Mouse (Mus musculus) gastrocnemius, adult 18-20 months (tissue): ENCODE measurements around the gene 1190002N15Rik. TPM values are rescaled to one million over a fixed set of nuclear protein-coding genes. Genes with fewer than 3 reads are reported as not detected.

Experiments used
- DNase-seq: peaks from one replicate; pipeline ENCODE4 v3.0.0; 2021; ENCODE audit warnings: low spot score
- total RNA-seq, 2 experiments: library from RNA; stranded (reverse); gene quantifications; 2 replicates each; pipeline ENCODE4 v1.2.3; 2021

The 1190002N15Rik gene
- total RNA-seq, 2 experiments from 2014 or later = 1.9 to 4.7 TPM

DNA sequence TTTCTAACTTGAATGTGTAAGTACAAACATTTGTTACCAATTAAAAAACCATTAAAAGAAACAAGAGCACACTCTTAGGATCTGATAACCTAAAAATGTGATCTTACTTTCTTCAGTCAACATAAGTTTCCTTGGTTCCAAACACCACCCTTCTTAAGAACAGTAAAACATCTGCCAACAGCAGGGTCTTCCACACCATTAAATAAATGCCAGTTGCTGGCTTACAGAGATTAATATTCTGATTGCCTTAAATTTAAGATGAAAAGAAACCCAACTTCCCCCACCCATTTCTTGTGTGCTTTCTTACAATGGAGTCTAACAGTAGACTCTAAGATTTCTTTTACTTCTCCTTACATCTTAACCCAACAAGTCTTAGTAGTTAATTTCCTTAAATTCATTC, 7.9 kb downstream of the 1190002N15Rik start:
- DNase-seq = no peak

DNA sequence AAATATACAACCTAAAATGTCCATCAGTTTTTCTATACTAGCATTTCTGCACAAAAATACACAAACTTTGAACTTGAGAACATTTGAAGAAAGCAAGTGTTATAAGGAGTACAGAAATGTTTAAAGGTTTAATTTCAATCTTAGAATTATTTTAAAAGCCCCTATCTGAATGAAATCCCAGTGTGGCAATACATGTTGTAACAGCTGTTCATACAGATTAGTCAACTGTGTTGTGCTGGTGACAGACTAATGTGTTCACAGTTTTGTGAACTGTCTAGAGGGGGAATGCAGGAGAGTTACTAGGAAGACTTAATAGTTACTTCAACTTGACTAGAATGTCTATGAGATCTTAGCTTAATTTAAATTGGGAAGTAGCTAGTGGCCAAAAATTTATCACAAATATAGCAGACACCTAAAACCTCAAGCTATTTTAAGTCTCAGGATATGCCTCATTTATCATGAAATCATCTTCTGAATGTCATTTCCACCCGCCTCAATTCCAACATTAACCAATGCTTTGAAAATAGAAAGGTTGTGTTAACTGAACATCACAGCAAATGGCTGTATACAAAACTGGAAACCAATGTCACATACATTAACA, 8.6 kb downstream of the 1190002N15Rik start:
- no peak for DNase-seq

DNA sequence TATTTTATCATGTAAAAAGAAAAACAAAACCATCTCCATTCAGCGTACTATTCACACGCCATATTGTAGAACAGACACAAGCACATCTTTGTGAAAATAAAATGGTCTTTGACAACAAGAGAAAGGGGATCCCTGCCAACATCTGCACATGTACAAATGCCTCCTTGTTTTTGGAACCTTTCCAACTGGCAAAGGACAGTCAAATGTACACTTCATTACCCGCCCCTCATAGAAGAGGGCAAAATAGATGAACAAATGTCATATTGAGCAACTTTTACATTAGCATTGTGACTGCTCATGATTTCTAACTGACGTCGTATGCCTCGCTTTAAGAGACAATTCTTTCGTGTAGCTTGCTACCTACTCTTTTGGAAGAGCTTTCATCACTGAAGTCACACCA, 11.4 kb downstream of the 1190002N15Rik start:
- DNase-seq = no peak

DNA sequence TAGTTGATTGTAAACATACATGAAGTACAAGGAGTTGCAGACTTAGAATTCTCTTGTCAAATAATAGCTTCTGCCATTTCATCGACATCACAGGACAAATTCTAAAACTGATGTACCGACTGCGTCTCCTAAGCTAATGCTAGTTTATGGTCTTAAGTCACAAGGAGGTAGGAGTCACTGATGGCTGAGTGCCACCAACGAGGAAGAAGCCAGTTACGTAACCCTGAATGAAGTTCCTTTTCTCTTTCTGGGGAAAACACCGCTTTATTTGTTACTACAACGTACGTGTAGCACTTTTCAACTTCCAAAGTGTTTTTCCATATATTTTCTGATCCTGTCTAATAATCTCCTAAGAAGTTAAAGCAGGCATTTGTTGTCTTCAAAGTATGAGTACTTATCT, 25.6 kb downstream of the 1190002N15Rik start:
- peak; percentile 24 for DNase-seq

DNA sequence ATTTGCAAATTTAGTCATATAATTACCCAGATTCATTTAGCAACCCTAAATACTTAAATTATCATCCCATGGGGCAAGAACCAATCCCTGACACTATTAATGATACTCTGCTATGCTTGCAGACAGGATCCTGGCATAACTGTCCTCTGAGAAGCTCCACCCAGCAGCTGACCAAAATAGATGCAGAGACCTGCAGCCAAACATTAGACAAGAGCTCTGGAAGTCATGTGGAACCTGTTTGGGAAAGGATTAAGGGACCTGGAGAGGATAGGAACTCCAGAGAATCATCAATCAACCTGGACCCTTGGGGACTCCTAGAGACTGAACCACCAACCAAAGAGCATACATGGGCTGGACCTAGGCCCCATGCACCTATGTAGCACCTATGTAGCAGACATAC, 26.7 kb downstream of the 1190002N15Rik start:
- no peak for DNase-seq

DNA sequence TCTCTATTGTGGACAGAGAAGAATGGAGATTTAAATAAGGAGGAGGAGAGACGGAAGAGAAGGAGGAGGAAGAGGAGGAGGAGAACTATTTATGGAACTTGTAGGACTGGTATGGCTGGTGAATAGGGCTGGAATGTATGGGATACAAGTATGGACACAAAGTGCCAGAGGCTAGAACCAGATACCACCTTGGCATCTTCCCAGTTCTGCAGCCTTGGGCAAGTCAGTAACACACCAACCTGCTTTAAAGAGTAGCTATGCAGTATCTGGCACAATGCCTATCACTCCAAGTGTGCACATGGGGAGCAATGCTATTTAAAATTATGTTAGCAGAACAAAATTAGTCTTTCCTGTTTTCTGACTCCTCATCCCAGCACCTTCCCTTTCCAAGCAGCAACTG, 30.9 kb downstream of the 1190002N15Rik start:
- DNase-seq = no peak

DNA sequence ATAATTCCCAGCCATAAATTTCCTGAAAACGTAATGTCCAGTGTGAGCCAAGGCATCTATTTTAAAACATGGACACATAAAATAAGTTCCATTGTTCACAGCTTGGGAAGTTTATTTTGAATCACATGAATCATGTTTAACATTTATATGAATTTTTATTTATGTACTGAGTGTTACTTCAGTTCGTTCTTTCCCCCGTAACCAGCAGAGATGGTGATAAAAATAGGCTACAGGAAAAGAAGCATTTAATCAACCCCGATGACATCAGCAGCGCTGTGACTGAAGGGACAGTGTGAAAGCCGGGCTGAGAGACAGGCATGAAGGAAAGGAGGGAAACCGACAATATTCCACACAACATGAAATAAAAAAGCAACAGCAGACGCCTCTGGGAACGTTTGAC, 46.4 kb downstream of the 1190002N15Rik start:
- DNase-seq = no peak

DNA sequence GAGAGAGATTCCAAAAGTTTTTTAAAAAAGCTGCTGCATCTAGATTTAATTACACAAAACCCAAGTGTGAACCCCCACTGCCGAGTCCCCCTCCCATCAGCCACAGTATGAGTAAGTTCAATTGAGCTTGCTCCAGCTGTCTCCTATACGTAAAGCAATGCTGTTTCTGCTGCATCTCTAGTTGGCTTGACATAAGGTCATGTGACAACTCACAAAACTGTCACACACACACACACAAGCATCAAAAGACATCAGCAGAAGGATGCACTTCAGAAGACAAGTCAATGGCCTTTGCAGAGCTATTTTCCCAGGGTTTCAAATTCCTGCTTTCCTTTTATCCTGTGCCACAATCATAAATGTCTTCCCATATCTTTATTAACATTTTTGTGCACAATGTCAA, 49.9 kb downstream of the 1190002N15Rik start:
- DNase-seq = no peak

DNA sequence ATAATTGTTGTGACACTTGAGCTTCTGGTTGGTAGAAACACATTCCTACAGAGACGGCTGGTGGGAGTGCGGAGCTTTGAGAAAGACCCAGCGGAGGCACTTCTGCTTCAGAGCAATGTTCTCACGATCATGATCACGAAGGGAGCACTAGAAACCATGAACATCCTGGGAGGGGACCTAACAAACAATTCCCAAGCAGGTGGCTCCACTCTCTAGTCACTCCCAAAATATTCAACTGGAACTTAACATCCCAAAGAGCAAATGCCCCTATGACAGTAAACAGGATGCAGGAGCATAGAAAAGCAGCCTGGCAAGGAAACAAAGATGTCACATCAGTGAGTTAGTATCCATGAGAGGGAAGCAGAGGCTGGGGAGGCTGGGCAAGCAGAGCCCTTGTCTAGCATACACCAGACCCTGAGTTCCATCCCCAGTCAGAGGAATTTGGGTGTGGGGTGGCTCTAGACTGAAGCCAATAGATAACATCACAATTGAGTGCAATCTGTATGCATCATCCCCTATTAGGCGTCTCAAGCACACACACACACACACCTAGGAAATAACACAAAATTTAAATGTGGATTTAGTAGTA, 54.5 kb downstream of the 1190002N15Rik start:
- no peak for DNase-seq

DNA sequence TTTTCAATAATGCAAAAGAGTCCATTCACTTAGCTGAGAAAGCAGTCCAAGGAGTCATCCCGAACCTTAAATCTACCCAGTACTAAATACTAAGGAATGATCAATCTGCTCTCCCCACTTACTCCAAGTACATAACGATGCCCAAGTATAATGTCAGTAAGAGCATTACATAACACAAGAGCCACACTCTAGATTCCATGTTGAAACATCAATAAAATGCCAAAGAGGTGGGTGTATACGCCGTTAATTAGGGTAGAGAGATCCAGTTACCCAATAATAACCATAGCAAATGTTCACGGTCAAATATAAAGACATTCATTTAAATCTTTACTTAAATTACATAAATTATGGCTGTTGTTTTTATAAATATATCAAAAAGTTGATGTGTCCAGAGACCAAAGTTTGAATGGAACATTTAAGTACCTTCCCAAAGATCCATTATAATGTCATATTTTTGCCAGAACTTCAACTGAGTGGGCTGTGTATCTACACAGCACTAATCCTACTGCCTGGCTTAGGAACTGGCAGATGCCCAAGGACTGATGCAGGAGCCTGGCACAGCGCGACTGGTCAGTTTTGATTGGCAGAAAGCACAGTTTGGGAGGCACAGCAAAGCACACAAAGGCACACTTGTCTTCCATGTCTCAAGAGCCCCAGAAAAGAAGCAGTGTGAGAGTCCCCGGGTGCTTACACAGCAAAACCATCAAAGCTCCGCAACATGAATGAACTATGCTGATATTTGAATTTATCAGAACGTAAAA, 55.5 kb downstream of the 1190002N15Rik start:
- DNase-seq = peak; percentile 4

DNA sequence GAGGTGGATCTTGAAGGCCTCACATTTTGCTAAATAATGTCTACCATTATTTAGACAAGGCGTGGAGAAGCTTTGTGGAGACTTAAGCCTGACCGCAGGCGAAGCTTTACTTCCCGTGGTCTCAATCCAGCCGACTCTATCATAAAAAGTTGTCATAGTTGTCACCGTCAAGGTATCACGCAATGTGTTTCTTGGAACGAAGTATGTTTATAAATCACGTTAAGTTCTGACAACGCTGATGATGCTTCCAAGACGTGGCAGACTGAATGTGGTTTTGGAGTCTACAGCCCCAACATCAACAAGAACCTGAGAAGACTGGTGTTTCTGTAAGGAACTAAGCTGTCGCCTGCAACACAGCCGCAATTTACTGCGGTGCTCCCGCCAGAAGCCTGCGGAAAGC, 56.8 kb downstream of the 1190002N15Rik start:
- DNase-seq = no peak

DNA sequence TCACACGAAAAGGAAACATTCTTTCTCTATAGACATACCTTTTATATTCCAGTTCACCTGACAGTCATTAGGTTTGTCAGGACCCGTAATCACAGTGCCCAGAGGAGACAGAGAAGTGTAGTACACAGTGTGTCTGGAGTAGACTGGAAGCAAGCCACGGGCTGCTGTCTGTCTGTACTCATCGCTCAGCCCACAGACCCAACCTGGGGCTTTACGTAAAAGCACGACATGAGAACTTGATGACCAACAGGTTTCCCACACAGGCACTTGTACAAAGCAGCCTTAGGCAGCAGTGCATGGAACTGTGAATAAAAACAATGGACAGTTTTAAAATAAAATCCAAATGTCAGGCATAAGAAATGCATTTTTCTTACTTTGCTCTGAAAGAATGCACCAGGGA, 58.5 kb downstream of the 1190002N15Rik start:
- DNase-seq = no peak

DNA sequence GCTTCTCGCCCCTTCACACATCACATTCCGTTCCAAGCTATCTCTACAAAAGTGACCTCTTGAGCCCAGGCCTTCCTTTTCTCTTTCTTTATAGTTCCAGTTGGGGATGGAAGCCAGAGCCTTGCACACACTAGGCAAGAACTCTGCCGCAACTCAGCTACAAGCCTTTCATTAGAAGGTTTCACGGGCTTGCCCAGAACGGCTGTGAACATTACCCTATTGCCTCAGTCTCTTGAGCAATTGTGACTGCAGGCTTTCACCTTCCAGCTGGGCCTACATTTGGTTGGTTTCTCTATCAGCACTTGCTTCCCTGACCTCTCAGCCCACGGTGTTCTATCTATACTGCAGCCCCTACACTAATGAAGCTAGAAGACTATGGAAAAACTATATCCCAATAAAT, 58.9 kb downstream of the 1190002N15Rik start:
- no peak for DNase-seq

DNA sequence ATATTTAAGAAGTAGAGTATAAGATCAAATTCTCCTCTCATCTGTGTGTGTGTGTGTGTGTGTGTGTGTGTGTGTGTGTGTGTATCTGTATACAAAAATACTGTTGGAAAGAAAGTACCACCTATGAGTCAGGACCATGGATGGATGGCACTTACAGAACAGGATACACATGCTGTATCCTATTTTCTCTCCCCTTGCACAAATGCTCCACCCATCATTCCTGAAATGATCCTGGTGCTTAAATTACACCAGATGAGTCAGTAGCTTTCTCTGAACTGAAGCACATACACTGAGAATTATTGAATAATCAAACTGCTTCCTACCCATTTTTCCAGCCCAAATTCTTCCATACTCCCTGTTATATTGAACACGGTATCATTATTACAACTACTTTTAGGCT, 61.9 kb downstream of the 1190002N15Rik start:
- DNase-seq = no peak

DNA sequence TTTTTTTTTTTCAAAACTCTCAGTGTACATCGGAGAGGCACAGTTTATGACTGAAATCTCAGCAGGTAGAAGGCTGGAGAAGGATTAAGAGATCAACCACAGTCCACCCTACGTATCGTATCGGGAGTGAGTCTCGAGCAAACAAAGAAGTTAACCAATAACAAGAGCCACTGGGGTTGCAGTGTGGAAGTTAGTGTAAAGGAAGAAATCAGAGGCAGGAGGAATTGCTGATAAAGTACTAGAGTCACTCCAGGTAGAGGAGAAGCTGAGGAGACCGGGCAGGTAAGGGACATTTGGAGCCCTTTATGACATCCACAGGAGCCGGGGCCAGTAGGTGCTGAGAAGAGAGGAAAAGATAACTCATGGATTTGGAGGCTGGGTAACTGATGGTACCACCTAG, 64.0 kb downstream of the 1190002N15Rik start:
- DNase-seq = no peak

DNA sequence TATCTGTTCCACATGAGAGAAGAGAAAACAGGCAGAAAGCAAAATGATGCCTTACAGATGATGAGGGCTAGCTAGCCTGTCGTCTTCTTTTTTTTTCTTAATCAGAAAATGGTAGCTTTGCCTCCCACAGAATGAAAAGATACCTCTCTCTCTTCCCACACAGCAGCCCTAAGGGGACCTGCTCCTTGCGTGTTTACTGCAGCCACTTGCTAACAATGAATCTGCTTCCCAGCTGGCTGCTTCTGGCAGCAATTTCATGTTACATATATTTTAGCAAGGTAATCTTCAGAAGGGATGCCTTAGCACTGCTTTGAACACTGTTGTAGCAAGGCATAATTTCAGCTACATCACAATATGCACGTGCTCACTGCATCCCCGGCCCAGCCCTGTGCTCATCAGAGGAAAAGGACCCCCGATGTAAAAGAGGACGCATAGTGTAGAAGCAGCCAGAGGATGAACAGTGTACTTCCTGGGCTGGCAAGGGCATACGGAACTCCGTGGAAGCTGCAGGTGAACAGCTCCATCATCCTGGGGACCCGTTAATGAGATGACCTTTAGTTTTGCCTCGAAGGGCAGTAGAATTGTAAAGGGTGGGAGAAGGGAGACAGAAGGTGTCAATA, 64.8 kb downstream of the 1190002N15Rik start:
- no peak for DNase-seq

DNA sequence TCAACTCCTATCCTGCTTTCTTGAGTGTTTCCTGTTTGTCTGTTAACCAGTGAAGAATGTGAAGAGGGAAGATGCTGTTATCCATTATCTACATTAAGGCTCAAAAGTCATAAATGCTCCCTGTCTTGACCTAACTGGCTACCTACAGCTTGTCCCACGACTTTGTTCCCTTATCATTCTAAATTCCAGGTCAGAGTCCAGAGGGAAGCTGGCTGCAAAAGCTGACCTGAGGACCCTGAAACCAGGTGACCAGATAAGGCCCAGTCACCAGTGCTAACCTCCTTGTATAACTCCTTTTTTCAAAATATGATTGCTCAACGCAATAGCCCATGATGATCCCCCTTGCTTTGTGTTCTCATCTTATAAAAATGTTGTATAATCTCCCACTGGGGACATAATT, 66.4 kb downstream of the 1190002N15Rik start:
- DNase-seq = no peak

Other genes with a start within 250 kb of the 1190002N15Rik start
- 1 to 10 TPM; 1.6 to 2.5 TPM for gene Slc9a9, start 131.8 kb upstream of the 1190002N15Rik start, total RNA-seq